Mouse (Mus musculus) right cerebral cortex, postnatal 25 days (tissue): ENCODE data around the gene Gm49711.

Experiments used
- DNase-seq: peaks from one replicate; pipeline ENCODE4 v3.0.0; 2022

The Gm49711 gene

DNA sequence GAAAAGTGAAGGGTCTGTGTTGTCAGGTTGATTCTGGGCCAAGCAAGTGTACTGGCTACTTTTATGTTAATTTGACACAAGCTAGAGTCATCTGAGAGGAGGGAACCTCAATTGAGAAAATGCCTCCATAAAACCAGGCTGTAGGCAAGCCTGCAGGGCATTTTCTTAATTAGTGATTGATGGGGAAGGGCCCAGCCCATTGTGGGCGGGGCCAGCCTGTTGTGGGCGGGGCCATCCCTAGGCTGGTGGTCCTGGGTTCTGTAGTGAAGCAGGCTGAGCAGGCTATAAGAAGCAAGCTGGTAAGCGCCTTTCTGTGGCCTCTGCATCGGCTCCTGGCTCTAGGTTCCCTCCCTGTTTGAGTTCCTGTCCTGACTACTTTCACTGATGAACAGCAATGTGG lies 69.1 kb downstream of the Gm49711 start:
- no peak for DNase-seq

GRCm38 (mm10) chr16:92127666-92128065 lies 69.5 kb downstream of the Gm49711 start:
- DNase-seq: no peak

GRCm38 (mm10) chr16:92129843-92130242 lies 71.7 kb downstream of the Gm49711 start:
- no peak for DNase-seq

- no peak for DNase-seq
Observed at GRCm38 (mm10) chr16:92132511-92132910, 74.4 kb downstream of the Gm49711 start.

GRCm38 (mm10) chr16:92134148-92134764 lies 76.1 kb downstream of the Gm49711 start:
- peak; percentile 26 for DNase-seq

- no peak for DNase-seq
Observed at GRCm38 (mm10) chr16:92136275-92136674, 78.2 kb downstream of the Gm49711 start.

GRCm38 (mm10) chr16:92139386-92140261 lies 81.5 kb downstream of the Gm49711 start:
- peak; percentile 14 for DNase-seq

GRCm38 (mm10) chr16:92140328-92140727 lies 82.2 kb downstream of the Gm49711 start:
- DNase-seq: no peak

- DNase-seq: no peak
Observed at GRCm38 (mm10) chr16:92141021-92141420, 82.9 kb downstream of the Gm49711 start.

DNA sequence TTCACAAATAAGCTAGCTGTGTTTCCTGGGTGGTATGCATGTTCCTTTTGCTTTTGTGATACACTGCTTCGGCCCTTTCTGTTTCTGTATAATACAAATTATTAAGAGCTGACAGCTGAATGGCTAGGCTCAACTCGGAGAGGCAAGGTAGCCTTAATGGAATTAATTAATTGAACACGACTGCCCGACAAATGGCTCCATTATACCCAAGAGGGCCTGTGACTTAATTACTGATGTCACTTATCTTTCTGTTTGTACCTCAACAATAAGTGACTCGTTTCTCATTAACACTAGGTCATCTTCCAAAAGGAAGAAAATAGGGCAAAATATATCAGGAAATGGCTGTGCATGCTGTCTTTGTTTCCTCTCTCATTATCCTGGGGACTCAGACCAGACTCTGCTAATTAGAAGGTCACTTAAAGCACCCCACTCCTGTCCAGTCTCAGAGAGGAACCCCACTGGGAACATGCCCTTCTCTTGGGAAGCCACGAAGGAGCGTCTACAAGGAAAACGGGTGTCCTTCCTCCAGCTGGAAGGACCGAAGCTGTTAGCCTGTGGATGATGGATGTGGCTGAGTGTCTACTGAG lies 84.4 kb downstream of the Gm49711 start:
- DNase-seq: no peak

DNA sequence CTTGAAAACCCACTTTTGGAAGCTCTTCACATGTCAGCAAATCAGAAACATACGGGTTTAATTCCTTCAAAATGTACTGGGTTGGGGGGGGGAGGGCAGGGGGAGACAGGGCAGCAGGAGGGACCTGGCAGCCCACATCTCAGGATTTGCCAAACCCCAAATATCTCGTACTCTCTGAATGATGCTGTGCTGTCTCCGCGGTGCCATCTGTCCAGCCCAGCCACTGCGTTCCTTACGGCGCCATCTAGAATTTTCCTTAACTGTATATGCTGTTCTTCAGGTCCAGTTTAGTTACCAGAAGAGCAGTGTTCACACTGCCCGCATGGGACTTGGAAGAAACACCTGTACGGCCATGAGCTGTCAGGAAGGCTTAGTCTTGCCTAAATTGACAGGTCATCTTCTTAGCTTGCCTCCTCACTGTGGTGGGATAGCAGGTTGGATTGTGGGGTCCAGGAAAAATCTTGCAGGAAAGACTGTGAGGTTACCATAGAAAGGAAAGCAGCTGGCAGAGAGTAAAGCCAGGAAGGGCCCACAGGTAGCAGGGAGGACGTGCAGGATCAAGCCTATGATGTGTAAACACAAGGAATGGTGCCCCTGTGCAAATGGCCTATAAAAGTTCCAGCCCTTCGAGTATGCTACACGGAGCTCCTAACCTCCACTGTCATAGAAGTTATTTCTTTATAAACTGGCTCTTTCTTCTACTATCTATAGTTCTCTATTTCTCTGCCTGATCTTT lies 89.7 kb downstream of the Gm49711 start:
- DNase-seq: no peak

DNA sequence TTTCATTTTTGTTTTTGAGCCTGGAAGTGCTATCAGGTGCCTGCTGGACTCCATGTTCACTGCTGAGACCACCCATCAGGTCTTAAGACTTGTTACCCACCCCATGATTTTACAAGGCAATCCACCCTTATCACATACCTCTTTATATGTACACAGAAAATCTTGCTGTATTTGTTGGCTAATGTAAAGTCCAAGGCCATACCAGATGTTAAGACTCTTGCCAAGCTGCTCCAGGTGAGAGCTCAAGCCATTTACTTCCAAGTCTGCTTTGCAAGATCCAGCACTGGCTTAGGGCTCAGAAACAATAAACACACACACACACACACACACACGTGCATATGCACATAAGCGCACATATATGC lies 90.2 kb downstream of the Gm49711 start:
- DNase-seq: no peak

- DNase-seq: no peak
Observed at GRCm38 (mm10) chr16:92150975-92151374, 92.9 kb downstream of the Gm49711 start.

DNA sequence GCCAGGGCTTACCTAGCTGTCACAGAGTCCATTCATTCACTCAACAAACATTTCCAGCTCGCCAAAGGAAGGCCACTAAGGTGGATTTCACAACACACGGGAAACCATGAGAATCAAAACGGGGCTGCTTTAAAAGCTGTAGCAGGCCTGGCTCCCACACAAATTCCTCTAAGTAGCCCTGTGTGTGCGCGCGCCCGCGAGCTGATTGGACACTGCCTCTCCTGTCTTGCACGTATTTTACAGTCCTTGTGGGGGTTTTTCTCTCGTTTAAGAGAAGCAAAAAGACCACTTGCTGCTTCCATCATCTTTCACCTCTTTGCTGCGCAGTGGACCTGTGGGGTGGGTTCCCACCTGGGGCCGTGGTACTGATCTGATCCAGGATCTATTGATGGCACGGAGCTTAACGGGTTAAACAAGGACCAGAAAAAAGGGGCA lies 99.9 kb downstream of the Gm49711 start:
- DNase-seq: peak; percentile 37

GRCm38 (mm10) chr16:92158461-92159091 lies 100.5 kb downstream of the Gm49711 start:
- DNase-seq: peak; percentile 82

GRCm38 (mm10) chr16:92159114-92159513 lies 101.0 kb downstream of the Gm49711 start:
- no peak for DNase-seq

DNA sequence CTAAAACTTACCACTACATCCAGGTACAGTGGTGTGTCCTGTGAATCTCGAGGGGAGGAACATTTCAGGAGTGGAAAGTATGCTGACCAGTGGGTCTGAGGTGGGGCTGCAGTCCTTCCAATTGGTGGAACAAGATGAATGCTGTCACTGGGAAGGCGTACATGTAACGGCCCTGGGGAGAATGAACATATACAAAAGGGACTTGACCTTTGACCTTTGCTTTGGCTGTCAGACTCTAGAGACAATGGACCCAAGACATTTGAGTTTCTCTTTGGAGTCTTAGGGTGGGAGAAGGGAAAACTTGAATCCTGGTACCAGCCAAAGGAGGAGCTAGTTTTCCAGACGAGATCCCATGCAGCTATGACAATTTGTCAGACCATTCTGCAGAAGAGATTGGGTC lies 104.2 kb downstream of the Gm49711 start:
- no peak for DNase-seq

- no peak for DNase-seq
Observed at GRCm38 (mm10) chr16:92163545-92163944, 105.4 kb downstream of the Gm49711 start.

GRCm38 (mm10) chr16:92176052-92176451 lies 117.9 kb downstream of the Gm49711 start:
- DNase-seq: no peak

GRCm38 (mm10) chr16:92177718-92178117 lies 119.6 kb downstream of the Gm49711 start:
- no peak for DNase-seq

DNA sequence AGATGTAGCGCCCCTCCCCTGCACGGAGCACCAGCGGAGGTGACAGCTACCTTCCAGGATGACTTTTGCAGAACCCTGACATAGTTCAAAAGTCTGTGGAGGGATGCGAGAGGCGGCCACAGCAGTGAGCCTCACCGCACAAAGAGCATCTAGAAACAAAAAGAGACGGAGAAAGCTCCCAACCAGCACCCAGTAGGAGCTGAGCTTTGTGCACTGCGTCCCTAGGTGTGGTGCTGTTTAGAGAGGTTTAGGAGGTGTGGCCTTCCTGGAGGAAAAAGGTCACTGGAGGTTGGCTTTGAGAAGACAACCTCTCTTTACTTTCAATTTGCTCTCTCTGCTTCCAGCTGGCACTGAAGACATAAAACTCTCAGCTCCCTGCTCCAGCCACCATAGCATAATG lies 121.2 kb downstream of the Gm49711 start:
- DNase-seq: no peak

GRCm38 (mm10) chr16:92183477-92183876 lies 125.4 kb downstream of the Gm49711 start:
- no peak for DNase-seq

- no peak for DNase-seq
Observed at GRCm38 (mm10) chr16:92190603-92191002, 132.5 kb downstream of the Gm49711 start.
